Mouse (Mus musculus) embryonic facial prominence, embryonic 10.5 days (tissue): ENCODE results near the gene Aox2. TPM values are rescaled to one million over a fixed set of nuclear protein-coding genes. Genes with fewer than 3 reads are reported as not detected.
A peak's percentile ranks its signal among the peaks of the same experiment; 100 is the strongest.
"Not testable (repeated sequence)": the region's sequence is repeated elsewhere in the genome, so short reads cannot be mapped to it uniquely, and the experiment has no call there.

Experiments used
- DNase-seq: peaks from one replicate; pipeline ENCODE4 v3.0.0-alpha.2; 2017; ENCODE audit warnings: low spot score
- H3K27ac ChIP-seq: fragments of 300-500 bp; sonication (generic); replicated peaks from 2 replicates; pipeline ENCODE4 v1.5.1; 2016; ENCODE audit warnings: mild to moderate bottlenecking
- H3K27me3 ChIP-seq: fragments of 300-500 bp; sonication (generic); replicated peaks from 2 replicates; pipeline ENCODE4 v1.6.1; 2016; ENCODE audit warnings: low read depth, mild to moderate bottlenecking; ENCODE audit not compliant: poor library complexity, severe bottlenecking
- H3K36me3 ChIP-seq: fragments of 300-500 bp; sonication (generic); replicated peaks from 2 replicates; pipeline ENCODE4 v1.6.1; 2016; ENCODE audit warnings: mild to moderate bottlenecking, moderate library complexity
- H3K4me1 ChIP-seq: fragments of 300-500 bp; sonication (generic); 2 replicates; pipeline ENCODE4 v1.6.1; 2016
- H3K4me3 ChIP-seq: fragments of 300-500 bp; sonication (generic); 2 replicates; pipeline ENCODE4 v1.5.1; 2016; ENCODE audit warnings: mild to moderate bottlenecking, moderate library complexity
- H3K9me3 ChIP-seq: fragments of 300-500 bp; sonication (generic); 2 replicates; pipeline ENCODE4 v1.6.1; 2016; ENCODE audit warnings: mild to moderate bottlenecking
- WGBS: fragments of 180-500 bp; shearing (Covaris S2); methylation state at CpG from one replicate; pipeline ENCODE4 v1.1.7; 2016; 5-methylcytosine and 5-hydroxymethylcytosine counted together
- polyA plus RNA-seq: library from polyadenylated mRNA; unstranded; fragments of >200 nt; fragmentation: Nextera tagmentation; extraction: Ambion mirVana; gene quantifications from 2 replicates; pipeline ENCODE4 v1.2.1, GENCODE M21; 2016

Aox2 gene
- polyA plus RNA-seq, 1 experiment from 2014 or later = 0.04 TPM

DNA sequence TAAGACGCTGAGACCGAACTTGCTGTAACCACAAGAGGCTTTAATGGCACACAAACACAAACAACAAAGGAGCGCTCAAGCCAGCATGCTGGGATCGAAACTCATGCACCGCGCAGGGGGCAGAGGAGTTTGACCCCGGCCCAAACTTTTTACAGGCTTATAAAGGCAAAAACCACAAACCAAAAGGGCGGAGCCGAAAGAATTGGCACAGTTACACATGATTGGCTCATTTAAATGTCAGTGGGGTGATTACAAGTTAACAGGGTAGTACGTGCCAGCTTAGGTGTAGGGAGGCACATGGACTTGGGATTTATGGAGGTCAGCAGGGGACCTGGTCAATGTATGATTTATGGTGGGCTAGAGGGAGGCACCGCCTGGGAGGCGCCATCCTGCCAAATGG, 86.4 kb downstream of the Aox2 start:
- Histone ChIP-seq H3K36me3 (no peaks in the 10 kb centered on the region), H3K27ac (no peak overlapping the region), H3K27me3 (no peaks in the 10 kb centered on the region), H3K4me3 (no peak overlapping the region), H3K9me3 (no peaks in the 10 kb centered on the region; the same call in 1 of the 2 replicates), H3K4me1 (no peaks in the 10 kb centered on the region)
- no peak for DNase-seq
- WGBS = 92% methylated on average over 12 of the region's 12 CpGs

- Histone ChIP-seq H3K27ac (no peak overlapping the region), H3K27me3 (no peaks in the 10 kb centered on the region)
These were observed 87.7 kb downstream of the Aox2 start for GRCm38 (mm10) chr1:58365829-58366228.

DNA sequence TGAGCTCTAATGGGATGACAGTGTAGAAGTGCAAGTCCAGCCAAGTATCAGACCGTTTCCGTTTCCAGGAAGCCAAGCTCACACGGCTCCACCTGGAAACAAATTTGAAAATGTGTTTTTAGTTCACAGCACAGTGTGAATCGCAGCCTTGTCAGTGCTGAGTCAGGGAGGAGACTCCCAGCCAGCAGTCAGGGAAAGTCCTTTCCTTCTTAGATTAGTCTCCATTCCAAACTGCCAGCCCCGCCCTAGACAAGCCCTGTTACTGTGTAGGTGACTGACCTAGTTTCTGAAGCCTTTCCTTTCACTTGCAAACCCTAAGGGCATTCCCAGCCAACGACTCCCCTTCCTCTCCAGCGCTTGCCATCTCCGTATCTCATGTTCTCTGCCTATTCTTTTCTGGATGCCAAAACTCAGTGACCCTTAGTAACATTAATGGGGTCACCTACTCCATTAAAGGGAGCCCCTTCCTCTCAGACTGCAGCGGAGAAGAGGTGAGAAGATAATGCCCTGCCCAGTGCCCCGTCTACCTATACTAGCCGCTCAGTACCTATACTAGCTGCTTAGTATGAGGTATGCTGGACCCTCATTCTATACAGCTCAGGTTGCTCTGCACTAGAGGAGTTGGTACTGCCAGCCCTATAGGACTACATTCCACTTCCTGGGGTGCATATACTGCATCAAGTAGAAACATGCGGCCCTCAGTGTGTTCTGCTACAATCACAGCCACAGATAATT, 88.8 kb downstream of the Aox2 start:
- H3K9me3 ChIP-seq = no peaks in the 10 kb centered on the region; the same call in 1 of the 2 replicates
- H3K27me3 ChIP-seq = no peaks in the 10 kb centered on the region
- no peak overlapping the region for H3K4me3 ChIP-seq
- H3K36me3 ChIP-seq = no peaks in the 10 kb centered on the region
- DNase-seq = no peak
- H3K4me1 ChIP-seq = no peaks in the 10 kb centered on the region
- H3K27ac ChIP-seq = no peak overlapping the region
- 82% methylated on average over 12 of the region's 12 CpGs for WGBS

More at GRCm38 (mm10) chr1:58365829-58366228, 87.7 kb downstream of the Aox2 start:
- Histone ChIP-seq H3K36me3 (no peaks in the 10 kb centered on the region), H3K9me3 (no peaks in the 10 kb centered on the region; the same call in 1 of the 2 replicates), H3K4me1 (no peaks in the 10 kb centered on the region), H3K4me3 (no peak overlapping the region)
- no peak for DNase-seq
- WGBS = 92% methylated on average over 3 of the region's 3 CpGs

GRCm38 (mm10) chr1:58369716-58370115, 91.6 kb downstream of the Aox2 start:
- no peak overlapping the region for H3K27ac ChIP-seq
- 82% methylated on average over 2 of the region's 2 CpGs for WGBS
- no peaks in the 10 kb centered on the region for H3K36me3 ChIP-seq
- H3K9me3 ChIP-seq = no peaks in the 10 kb centered on the region
- H3K4me1 ChIP-seq = no peaks in the 10 kb centered on the region
- no peak overlapping the region for H3K4me3 ChIP-seq
- DNase-seq = no peak
- H3K27me3 ChIP-seq = no peaks in the 10 kb centered on the region

- H3K9me3 ChIP-seq, H3K27ac ChIP-seq, DNase-seq, H3K4me1 ChIP-seq, H3K4me3 ChIP-seq, H3K27me3 ChIP-seq, H3K36me3 ChIP-seq: not testable (repeated sequence)
- 89% methylated on average over 2 of the region's 2 CpGs for WGBS
These were observed 96.1 kb downstream of the Aox2 start for GRCm38 (mm10) chr1:58374266-58374665.

DNA sequence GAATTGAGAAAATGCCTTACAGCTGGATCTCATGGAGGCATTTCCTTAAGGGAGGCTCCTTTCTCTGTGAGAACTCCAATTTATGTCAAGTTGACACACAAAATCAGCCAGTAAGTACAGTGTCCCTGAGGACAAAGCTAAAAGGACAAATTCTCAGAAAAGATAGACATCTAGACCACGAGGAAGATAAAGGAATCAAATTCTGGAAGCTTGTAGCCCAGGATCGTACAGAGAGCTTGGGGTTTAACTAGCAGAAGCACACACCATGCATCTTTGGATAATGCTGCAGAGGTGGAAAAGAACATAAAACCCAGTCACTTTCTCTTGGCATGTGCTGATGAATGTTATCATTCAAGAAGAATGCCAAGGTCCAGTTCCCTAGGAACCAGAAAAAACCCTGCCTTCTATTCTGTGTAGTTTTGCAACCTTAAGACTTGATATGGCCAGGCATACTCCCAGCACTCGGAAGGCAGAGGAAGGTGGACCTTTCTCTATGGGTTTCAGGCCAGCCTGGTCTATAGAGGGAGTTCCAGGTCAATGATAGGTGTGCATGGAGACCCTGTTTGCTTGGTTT, 97.5 kb downstream of the Aox2 start:
- no peak for DNase-seq
- no peaks in the 10 kb centered on the region for H3K4me1 ChIP-seq
- no peaks in the 10 kb centered on the region for H3K9me3 ChIP-seq
- no peak overlapping the region for H3K4me3 ChIP-seq
- no peaks in the 10 kb centered on the region for H3K36me3 ChIP-seq
- H3K27me3 ChIP-seq = no peaks in the 10 kb centered on the region
- 79% methylated on average over 3 of the region's 3 CpGs for WGBS
- H3K27ac ChIP-seq = no peak overlapping the region

DNA sequence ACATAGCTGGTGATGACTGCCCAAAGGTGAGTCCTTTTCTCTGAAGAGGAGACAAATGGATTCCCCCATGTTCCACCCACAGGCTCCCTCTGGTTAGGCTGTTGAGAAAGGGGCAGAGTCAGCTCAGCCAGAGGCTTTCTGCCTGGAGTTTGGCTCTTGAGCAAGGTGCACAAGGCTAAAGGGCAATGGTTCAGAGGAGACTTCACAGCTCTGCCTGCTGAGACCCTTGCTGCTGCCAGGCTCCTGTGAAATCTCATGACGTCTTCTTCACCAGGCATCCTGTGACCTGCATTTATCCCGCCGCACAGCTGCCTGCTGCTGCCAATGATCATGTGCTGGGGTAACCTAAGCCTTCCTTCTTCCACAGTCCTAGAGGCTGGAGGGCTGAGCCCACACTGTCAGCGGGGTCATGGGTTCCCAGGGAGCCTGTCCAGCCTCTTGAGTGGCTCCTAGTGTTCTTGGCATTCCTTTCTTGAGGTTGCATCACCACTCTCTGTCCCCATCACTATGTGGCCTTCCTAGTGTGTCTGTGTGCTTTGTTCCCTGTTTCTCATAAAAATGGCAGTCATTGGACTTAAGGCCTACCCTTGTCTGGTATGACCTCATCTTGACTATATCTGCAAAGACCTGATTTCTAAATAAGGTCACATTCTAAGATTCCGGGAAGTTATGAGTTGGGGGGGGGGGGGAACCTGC, 104.6 kb downstream of the Aox2 start:
- Histone ChIP-seq H3K4me3 (no peak overlapping the region), H3K9me3 (no peaks in the 10 kb centered on the region; the same call in 1 of the 2 replicates), H3K4me1 (no peaks in the 10 kb centered on the region), H3K27me3 (no peaks in the 10 kb centered on the region), H3K36me3 (peaks cover 10% of the 10 kb centered on the region; the same call in 1 of the 2 replicates), H3K27ac (no peak overlapping the region)
- 83% methylated on average over 5 of the region's 5 CpGs for WGBS
- no peak for DNase-seq

- H3K27me3 ChIP-seq = no peaks in the 10 kb centered on the region
- H3K4me1 ChIP-seq = peaks cover 18% of the 10 kb centered on the region
- DNase-seq = no peak
- no peaks in the 10 kb centered on the region; the same call in 1 of the 2 replicates for H3K9me3 ChIP-seq
- peak overlapping the region; percentile 90 for H3K4me3 ChIP-seq
- H3K27ac ChIP-seq = peak overlapping the region; percentile 100
- peaks cover 36% of the 10 kb centered on the region for H3K36me3 ChIP-seq
- 47% methylated on average over 19 of the region's 19 CpGs for WGBS
These were observed 113.5 kb downstream of the Aox2 start for GRCm38 (mm10) chr1:58391421-58392267.

GRCm38 (mm10) chr1:58392268-58392651, 114.1 kb downstream of the Aox2 start:
- DNase-seq = peak; percentile 62
- H3K4me3 ChIP-seq = peak overlapping the region; percentile 90
- H3K4me1 ChIP-seq = peaks cover 18% of the 10 kb centered on the region
- H3K27me3 ChIP-seq = no peaks in the 10 kb centered on the region
- H3K27ac ChIP-seq = peak overlapping the region; percentile 100
- no peaks in the 10 kb centered on the region for H3K9me3 ChIP-seq
- WGBS = 1% methylated on average over 16 of the region's 16 CpGs
- peaks cover 36% of the 10 kb centered on the region for H3K36me3 ChIP-seq

GRCm38 (mm10) chr1:58392652-58393283, 114.6 kb downstream of the Aox2 start, which contains the start of gene Bzw1:
TSS of gene Bzw1 (plus strand) at chr1:58392898.
- H3K27ac ChIP-seq = peak within 1 kb of the TSS; percentile 100
- H3K27me3 ChIP-seq = no peaks in the 10 kb centered on the region
- H3K36me3 ChIP-seq = peaks cover 39% of the 10 kb centered on the region
- H3K9me3 ChIP-seq = no peaks in the 10 kb centered on the region
- 0% methylated on average over 61 of the region's 61 CpGs for WGBS
- DNase-seq = peak; percentile 94
- H3K4me3 ChIP-seq = peak within 1 kb of the TSS; percentile 90
- H3K4me1 ChIP-seq = peaks cover 18% of the 10 kb centered on the region

GRCm38 (mm10) chr1:58393284-58394195, 115.4 kb downstream of the Aox2 start:
- Histone ChIP-seq H3K36me3 (peaks cover 43% of the 10 kb centered on the region), H3K4me3 (peak overlapping the region; percentile 90), H3K9me3 (no peaks in the 10 kb centered on the region), H3K27ac (peak overlapping the region; percentile 100), H3K27me3 (no peaks in the 10 kb centered on the region), H3K4me1 (peaks cover 18% of the 10 kb centered on the region)
- under 1% methylated on average over 85 of the region's 90 CpGs for WGBS
- DNase-seq = peak; percentile 65
